Mouse (Mus musculus) hindbrain, embryonic 12.5 days (tissue): ENCODE data around the gene Nupl1. TPM values are rescaled to one million over a fixed set of nuclear protein-coding genes. Genes with fewer than 3 reads are reported as not detected.
A peak's percentile ranks its signal among the peaks of the same experiment; 100 is the strongest.

Experiments used
- ATAC-seq: fragments of 200-750 bp; cut with Nextera tagmentation; 2 replicates; pipeline ENCODE4 v1.8.0; 2017; ENCODE audit warnings: moderate TSS enrichment; ENCODE audit not compliant: low FRiP score
- H3K27ac ChIP-seq: fragments of 300-500 bp; sonication (generic); 2 replicates; pipeline ENCODE4 v1.5.1; 2016; ENCODE audit warnings: mild to moderate bottlenecking
- H3K27me3 ChIP-seq: fragments of 300-500 bp; sonication (generic); 2 replicates; pipeline ENCODE4 v1.6.1; 2016; ENCODE audit warnings: mild to moderate bottlenecking
- H3K36me3 ChIP-seq: fragments of 300-500 bp; sonication (generic); 2 replicates; pipeline ENCODE4 v1.6.1; 2016; ENCODE audit warnings: mild to moderate bottlenecking
- H3K4me1 ChIP-seq: fragments of 300-500 bp; sonication (generic); 2 replicates; pipeline ENCODE4 v1.6.1; 2016
- H3K4me2 ChIP-seq: fragments of 300-500 bp; sonication (generic); replicated peaks from 2 replicates; pipeline ENCODE4 v1.6.1; 2016; ENCODE audit warnings: mild to moderate bottlenecking
- H3K4me3 ChIP-seq: fragments of 300-500 bp; sonication (generic); 2 replicates; pipeline ENCODE4 v1.5.1; 2016; ENCODE audit warnings: mild to moderate bottlenecking
- H3K9ac ChIP-seq: fragments of 300-500 bp; sonication (generic); 2 replicates; pipeline ENCODE4 v1.6.1; 2016; ENCODE audit warnings: mild to moderate bottlenecking, moderate library complexity
- H3K9me3 ChIP-seq: fragments of 300-500 bp; sonication (generic); replicated peaks from 2 replicates; pipeline ENCODE4 v1.6.1; 2016; ENCODE audit warnings: mild to moderate bottlenecking
- WGBS: fragments of 180-500 bp; shearing (Covaris S2); methylation state at CpG from one replicate; pipeline ENCODE4 v1.1.7; 2016; 5-methylcytosine and 5-hydroxymethylcytosine counted together
- polyA plus RNA-seq: library from polyadenylated mRNA; unstranded; fragments of >200 nt; fragmentation: Nextera tagmentation; extraction: Ambion mirVana; gene quantifications from 2 replicates; pipeline ENCODE4 v1.2.1, GENCODE M21; 2016

The Nupl1 gene
- polyA plus RNA-seq: 0.06 TPM in 1 of 2 replicates, not detected in the other

GRCm38 (mm10) chr14:60251281-60252003, at the start of gene Nupl1, which contains the start of gene Gm49336:
TSS of gene Nupl1 (minus strand) at chr14:60251431.
TSS of gene Gm49336 (minus strand) at chr14:60251507.
- Histone ChIP-seq H3K27me3 (no peaks in the 10 kb centered on the region), H3K4me1 (peaks cover 21% of the 10 kb centered on the region), H3K4me2 (peak within 1 kb of the TSS; percentile 89), H3K9ac (peak within 1 kb of the TSS; percentile 92), H3K4me3 (peak within 1 kb of the TSS; percentile 80), H3K27ac (peak within 1 kb of the TSS; percentile 93), H3K9me3 (no peaks in the 10 kb centered on the region), H3K36me3 (no peaks in the 10 kb centered on the region)
- under 1% methylated on average over 62 of the region's 62 CpGs for WGBS
- peak; percentile 99 for ATAC-seq

- no peaks in the 10 kb centered on the region for H3K9me3 ChIP-seq
- peaks cover 12% of the 10 kb centered on the region for H3K36me3 ChIP-seq
- no peak overlapping the region for H3K27ac ChIP-seq
- 50% methylated on average over 6 of the region's 6 CpGs for WGBS
- no peak overlapping the region for H3K4me3 ChIP-seq
- H3K4me1 ChIP-seq: 0 out of 2 replicates have a peak, but pooled peaks cover 5% of the 10 kb centered on the region
- H3K4me2 ChIP-seq: no peak overlapping the region
- H3K9ac ChIP-seq: no peak overlapping the region
- no peaks in the 10 kb centered on the region for H3K27me3 ChIP-seq
- no peak for ATAC-seq
Observed at GRCm38 (mm10) chr14:60301024-60301423, 49.8 kb upstream of the Nupl1 start.

GRCm38 (mm10) chr14:60300224-60300991, 49.2 kb upstream of the Nupl1 start:
- Histone ChIP-seq H3K4me1 (0 out of 2 replicates have a peak, but pooled peaks cover 5% of the 10 kb centered on the region), H3K27ac (no peak overlapping the region), H3K27me3 (no peaks in the 10 kb centered on the region), H3K4me2 (no peak overlapping the region), H3K4me3 (no peak overlapping the region), H3K36me3 (peaks cover 12% of the 10 kb centered on the region), H3K9ac (no peak overlapping the region), H3K9me3 (no peaks in the 10 kb centered on the region)
- WGBS: 64% methylated on average over 14 of the region's 14 CpGs
- no peak for ATAC-seq

- H3K27ac ChIP-seq: no peak overlapping the region
- no peak overlapping the region for H3K4me2 ChIP-seq
- H3K4me1 ChIP-seq: no peaks in the 10 kb centered on the region
- H3K9me3 ChIP-seq: no peaks in the 10 kb centered on the region
- H3K27me3 ChIP-seq: no peaks in the 10 kb centered on the region
- no peak overlapping the region for H3K4me3 ChIP-seq
- H3K36me3 ChIP-seq: peaks cover 4% of the 10 kb centered on the region; the same call in 1 of the 2 replicates
- WGBS: 89% methylated on average over 1 of the region's 1 CpGs
- no peak for ATAC-seq
- no peak overlapping the region for H3K9ac ChIP-seq
Observed at GRCm38 (mm10) chr14:60295531-60295930, 44.3 kb upstream of the Nupl1 start.

GRCm38 (mm10) chr14:60290363-60290762, 39.1 kb upstream of the Nupl1 start:
- no peak for ATAC-seq
- no peak overlapping the region for H3K4me3 ChIP-seq
- peaks cover 19% of the 10 kb centered on the region for H3K36me3 ChIP-seq
- no peak overlapping the region for H3K4me2 ChIP-seq
- no peaks in the 10 kb centered on the region for H3K9me3 ChIP-seq
- WGBS: 93% methylated on average over 4 of the region's 4 CpGs
- no peaks in the 10 kb centered on the region for H3K4me1 ChIP-seq
- no peak overlapping the region for H3K9ac ChIP-seq
- no peaks in the 10 kb centered on the region for H3K27me3 ChIP-seq
- H3K27ac ChIP-seq: no peak overlapping the region

GRCm38 (mm10) chr14:60286194-60286863, 35.1 kb upstream of the Nupl1 start:
- 91% methylated on average over 7 of the region's 7 CpGs for WGBS

GRCm38 (mm10) chr14:60275301-60276276, 24.4 kb upstream of the Nupl1 start:
- no peaks in the 10 kb centered on the region for H3K9me3 ChIP-seq
- no peaks in the 10 kb centered on the region for H3K4me1 ChIP-seq
- no peak overlapping the region for H3K27ac ChIP-seq
- H3K27me3 ChIP-seq: no peaks in the 10 kb centered on the region
- no peak for ATAC-seq
- 95% methylated on average over 7 of the region's 7 CpGs for WGBS
- no peak overlapping the region for H3K9ac ChIP-seq
- no peak overlapping the region for H3K4me2 ChIP-seq
- no peak overlapping the region for H3K4me3 ChIP-seq
- 0 out of 2 replicates have a peak, but pooled peaks cover 3% of the 10 kb centered on the region for H3K36me3 ChIP-seq

More at GRCm38 (mm10) chr14:60286194-60286863, 35.1 kb upstream of the Nupl1 start:
- no peak overlapping the region for H3K9ac ChIP-seq
- no peaks in the 10 kb centered on the region for H3K4me1 ChIP-seq
- no peaks in the 10 kb centered on the region for H3K9me3 ChIP-seq
- no peaks in the 10 kb centered on the region for H3K27me3 ChIP-seq
- no peak overlapping the region for H3K4me2 ChIP-seq
- peaks cover 28% of the 10 kb centered on the region for H3K36me3 ChIP-seq
- no peak overlapping the region for H3K27ac ChIP-seq
- no peak for ATAC-seq
- no peak overlapping the region for H3K4me3 ChIP-seq

GRCm38 (mm10) chr14:60273346-60273745, 22.1 kb upstream of the Nupl1 start:
- Histone ChIP-seq H3K27me3 (no peaks in the 10 kb centered on the region), H3K9ac (no peak overlapping the region), H3K9me3 (no peaks in the 10 kb centered on the region), H3K4me2 (no peak overlapping the region), H3K27ac (no peak overlapping the region), H3K36me3 (no peaks in the 10 kb centered on the region), H3K4me1 (no peaks in the 10 kb centered on the region), H3K4me3 (no peak overlapping the region)
- 83% methylated on average over 6 of the region's 6 CpGs for WGBS
- ATAC-seq: no peak

GRCm38 (mm10) chr14:60269333-60269732, 18.1 kb upstream of the Nupl1 start:
- Histone ChIP-seq H3K27ac (no peak overlapping the region), H3K9ac (no peak overlapping the region), H3K36me3 (no peaks in the 10 kb centered on the region), H3K4me2 (no peak overlapping the region), H3K27me3 (no peaks in the 10 kb centered on the region), H3K4me3 (no peak overlapping the region), H3K4me1 (peaks cover 13% of the 10 kb centered on the region), H3K9me3 (no peaks in the 10 kb centered on the region)
- ATAC-seq: no peak
- 90% methylated on average over 6 of the region's 6 CpGs for WGBS

- ATAC-seq: peak; percentile 98
- WGBS: 0% methylated on average over 43 of the region's 51 CpGs
- H3K4me1 ChIP-seq: peaks cover 13% of the 10 kb centered on the region
- H3K4me2 ChIP-seq: peak within 1 kb of the TSS; percentile 55
- H3K27me3 ChIP-seq: no peaks in the 10 kb centered on the region
- peak within 1 kb of the TSS; percentile 86 for H3K9ac ChIP-seq
- peak within 1 kb of the TSS; percentile 85 for H3K4me3 ChIP-seq
- H3K27ac ChIP-seq: peak within 1 kb of the TSS; percentile 77
- H3K36me3 ChIP-seq: no peaks in the 10 kb centered on the region
- H3K9me3 ChIP-seq: no peaks in the 10 kb centered on the region
Observed at GRCm38 (mm10) chr14:60264990-60265876, 14.0 kb upstream of the Nupl1 start, which contains the start of gene Mtmr6. TSS of gene Mtmr6 (plus strand) at chr14:60265228.
